Mouse (Mus musculus) heart, postnatal 0 days (tissue): ENCODE results near the gene Swap70.

Experiments used
- CTCF ChIP-seq: IDR thresholded peaks from 2 replicates; pipeline ENCODE4 v1.5.1; 2016; ENCODE audit warnings: antibody characterized with exemption, control low read depth, low read depth
- EP300 ChIP-seq: IDR thresholded peaks from 2 replicates; pipeline ENCODE4 v1.6.1; 2016; ENCODE audit warnings: antibody characterized with exemption, low read depth

- TF ChIP-seq CTCF: no peak
- TF ChIP-seq EP300: no peak
Measured at GRCm38 (mm10) chr7:110180613-110181012, 40.9 kb upstream of the Swap70 start.
